Comparison of ENCODE assay signal across 34 mouse cellular contexts in the genomic region with DNA sequence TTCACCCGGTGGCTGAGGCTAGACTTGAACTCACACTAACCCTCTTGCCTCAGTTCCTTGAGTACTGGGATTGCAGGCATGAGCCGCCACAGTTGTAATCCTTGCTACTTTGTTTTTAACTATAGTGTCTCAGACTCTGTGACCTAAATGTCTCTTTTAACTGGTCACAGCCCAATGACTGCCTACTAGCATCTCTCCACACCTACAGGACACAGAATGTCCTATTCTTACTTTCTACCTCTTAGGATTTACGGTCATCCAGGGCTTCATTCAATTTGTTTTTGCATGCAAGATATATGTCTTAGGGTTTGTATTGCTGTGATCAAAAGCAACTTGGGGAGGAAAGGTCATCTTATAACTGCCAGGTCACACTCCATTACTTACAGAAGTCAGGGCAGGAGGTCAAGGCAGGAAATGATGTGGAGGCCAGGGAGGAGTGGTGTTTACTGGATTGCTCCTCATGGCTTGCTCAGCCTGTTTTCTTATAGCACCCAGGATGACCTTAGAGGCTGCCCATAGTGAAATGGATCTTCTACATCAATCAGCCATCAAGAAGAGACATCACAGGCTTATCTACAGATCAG. TPM values are rescaled to one million over a fixed set of nuclear protein-coding genes. Genes with fewer than 3 reads are reported as not detected.
DNase-seq lines count a peak whose midpoint lies in the region; ATAC-seq and TF ChIP-seq lines count a peak whose summit lies in the region.
"Had no signal": no experiment of that assay in that cellular context is flagged by ENCODE, and none has a peak within 500 bp of the region (broad histone marks: within the 10 kb centered on the region; RNA-seq: fewer than 3 reads in every experiment).

No protein-coding gene starts in this region.

- no peaks in the 10 kb centered on the region for H3K27me3 ChIP-seq in kidney, embryonic 16.5 days (ENCODE audit: insufficient read depth, low read length)
- no peaks in the 10 kb centered on the region for H3K27me3 ChIP-seq in midbrain, postnatal 0 days (ENCODE audit: insufficient read depth, low read length)
- H3K27me3 ChIP-seq: forebrain, embryonic 13.5 days; hindbrain, embryonic 12.5 days; hindbrain, embryonic 15.5 days had no signal

- H3K9me3 ChIP-seq in kidney, embryonic 16.5 days (ENCODE audit: low read length), result no peaks in the 10 kb centered on the region
- H3K9me3 ChIP-seq in midbrain, postnatal 0 days (ENCODE audit: low read length), result no peaks in the 10 kb centered on the region
- H3K9me3 ChIP-seq: forebrain, embryonic 10.5 days; forebrain, embryonic 13.5 days; hindbrain, embryonic 12.5 days; hindbrain, embryonic 15.5 days had no signal

- no peak overlapping the region for H3K9ac ChIP-seq in kidney, embryonic 16.5 days (replicated peaks; ENCODE audit: low read length)
- H3K9ac ChIP-seq in midbrain, postnatal 0 days (replicated peaks; ENCODE audit: low read length, poor library complexity, severe bottlenecking), result no peak overlapping the region
- H3K9ac ChIP-seq: forebrain, embryonic 13.5 days; hindbrain, embryonic 12.5 days; hindbrain, embryonic 15.5 days had no signal

- peaks cover 6% of the 10 kb centered on the region; the same call in 1 of the 2 replicates for H3K4me1 ChIP-seq in kidney, embryonic 16.5 days (ENCODE audit: insufficient read depth, low read length)
- no peaks in the 10 kb centered on the region for H3K4me1 ChIP-seq in midbrain, postnatal 0 days (ENCODE audit: insufficient read depth, low read length)
- H3K4me1 ChIP-seq: forebrain, embryonic 10.5 days; forebrain, embryonic 13.5 days; hindbrain, embryonic 12.5 days; hindbrain, embryonic 15.5 days had no signal

- WGBS in kidney, embryonic 16.5 days, result 26% methylated on average over 3 of the region's 3 CpGs
- 79% methylated on average over 3 of the region's 3 CpGs for WGBS in midbrain, postnatal 0 days

- H3K4me3 ChIP-seq in kidney, embryonic 16.5 days (ENCODE audit: low read length), result no peak overlapping the region
- H3K4me3 ChIP-seq in midbrain, postnatal 0 days (ENCODE audit: low read depth, low read length), result no peak overlapping the region
- H3K4me3 ChIP-seq: forebrain, embryonic 10.5 days; forebrain, embryonic 13.5 days; hindbrain, embryonic 12.5 days; hindbrain, embryonic 15.5 days had no signal

- peak; percentile 80 for ATAC-seq in kidney, embryonic 16.5 days (ENCODE audit: low FRiP score, low TSS enrichment)
- ATAC-seq in midbrain, postnatal 0 days (ENCODE audit: low FRiP score), result no peak
- ATAC-seq: CD4-positive, CD25-positive, alpha-beta regulatory T cell, adult 4 months; forebrain, embryonic 13.5 days; forebrain, embryonic 16.5 days had no signal

- H3K27ac ChIP-seq in kidney, embryonic 16.5 days (ENCODE audit: low read length), result no peak overlapping the region
- H3K27ac ChIP-seq in midbrain, postnatal 0 days (ENCODE audit: low read depth, low read length), result no peak overlapping the region
- H3K27ac ChIP-seq: forebrain, embryonic 10.5 days; forebrain, embryonic 13.5 days; hindbrain, embryonic 12.5 days; hindbrain, embryonic 15.5 days had no signal

- no peak for DNase-seq in kidney, adult 11 months
- DNase-seq in embryo, embryonic 10.5 days (ENCODE audit: low spot score), result peak; percentile 46
- DNase-seq in embryo, embryonic 9.5 days (ENCODE audit: extremely low spot score), result peak; percentile 30
- no peak for DNase-seq in midbrain, postnatal 0 days (ENCODE audit: low spot score)
- DNase-seq in gastrocnemius, postnatal 25 days, result no peak
- DNase-seq: adrenal gland, adult 2 months; adrenal gland, postnatal 14 days; cerebellum, adult 11 months; cerebellum, adult 2 months; cerebellum, adult 9-11 months; cerebellum, postnatal 36 days; gastrocnemius, postnatal 10 days; heart, adult 11 months had no signal

- TF ChIP-seq CTCF in midbrain, postnatal 0 days (IDR thresholded peaks at IDR 0.05), result no peak

- no peak overlapping the region for H3K4me2 ChIP-seq in kidney, embryonic 16.5 days (replicated peaks; ENCODE audit: low read depth, low read length)
- no peak overlapping the region for H3K4me2 ChIP-seq in midbrain, postnatal 0 days (ENCODE audit: low read depth, low read length, poor library complexity, severe bottlenecking)
- H3K4me2 ChIP-seq: forebrain, embryonic 13.5 days; heart, embryonic 11.5 days; hindbrain, embryonic 12.5 days; hindbrain, embryonic 15.5 days had no signal

- no peaks in the 10 kb centered on the region for H3K36me3 ChIP-seq in kidney, embryonic 16.5 days (ENCODE audit: insufficient read depth, low read length)
- H3K36me3 ChIP-seq in midbrain, postnatal 0 days (ENCODE audit: insufficient read depth, low read length), result no peaks in the 10 kb centered on the region
- H3K36me3 ChIP-seq: forebrain, embryonic 10.5 days; hindbrain, embryonic 12.5 days; hindbrain, embryonic 15.5 days had no signal

RNA-seq across cellular contexts. Expression of gene Gpx6, which starts 7.3 kb away (rescaled TPM):
- 10.7 and 11.8 TPM in 2 replicates for polyA plus RNA-seq in kidney, embryonic 16.5 days (2015; fragmentation: Nextera tagmentation; extraction: Ambion mirVana)
- total RNA-seq in midbrain, postnatal 0 days (2014; rRNA removed), result not detected in 2 replicates
- 0.26 and 0.58 TPM in 2 replicates for polyA plus RNA-seq in midbrain, postnatal 0 days (2015; fragmentation: Nextera tagmentation; extraction: Ambion mirVana)
- not detected for total RNA-seq in gastrocnemius, postnatal 25 days (2021)
- total RNA-seq: adrenal gland, adult 2 months; adrenal gland, postnatal 14 days; gastrocnemius, adult 18-20 months; gastrocnemius, postnatal 10 days; gastrocnemius, postnatal 4 days; heart, adult 8-10 months; heart, postnatal 25 days; hematopoietic stem cell, adult 5-6 weeks; MEL had no signal
- polyA plus RNA-seq: adrenal gland, adult 2 months; C2C12; CD4-positive, CD25-positive, alpha-beta regulatory T cell, adult 4 months; embryonic facial prominence, embryonic 14.5 days; forebrain, embryonic 13.5 days; forebrain, embryonic 16.5 days; heart, embryonic 11.5 days; heart, embryonic 14.5 days; heart, postnatal 0 days had no signal

RNA-seq across cellular contexts. Expression of gene Gpx5, which starts 12.0 kb away (rescaled TPM):
- not detected in 2 replicates for polyA plus RNA-seq in kidney, embryonic 16.5 days (2015; fragmentation: Nextera tagmentation; extraction: Ambion mirVana)
- not detected in 2 replicates for total RNA-seq in midbrain, postnatal 0 days (2014; rRNA removed)
- polyA plus RNA-seq in midbrain, postnatal 0 days (2015; fragmentation: Nextera tagmentation; extraction: Ambion mirVana), result not detected in 2 replicates
- not detected for total RNA-seq in gastrocnemius, postnatal 25 days (2021)
- total RNA-seq: adrenal gland, adult 2 months; adrenal gland, postnatal 14 days; adrenal gland, postnatal 4 days; gastrocnemius, adult 18-20 months; gastrocnemius, postnatal 10 days; gastrocnemius, postnatal 4 days; heart, adult 8-10 months; heart, postnatal 25 days; hematopoietic stem cell, adult 5-6 weeks; MEL had no signal
- polyA plus RNA-seq: adrenal gland, adult 2 months; C2C12; CD4-positive, CD25-positive, alpha-beta regulatory T cell, adult 4 months; cerebellum, adult 2 months; embryonic facial prominence, embryonic 11.5 days; embryonic facial prominence, embryonic 14.5 days; forebrain, embryonic 10.5 days; forebrain, embryonic 13.5 days; forebrain, embryonic 16.5 days; heart, embryonic 11.5 days; heart, embryonic 14.5 days; heart, postnatal 0 days; hindbrain, embryonic 12.5 days; hindbrain, embryonic 15.5 days had no signal

RNA-seq across cellular contexts. Expression of gene Olfr1367, which starts 42.1 kb away (rescaled TPM):
- not detected in 2 replicates for polyA plus RNA-seq in kidney, embryonic 16.5 days (2015; fragmentation: Nextera tagmentation; extraction: Ambion mirVana)
- not detected in 2 replicates for total RNA-seq in midbrain, postnatal 0 days (2014; rRNA removed)
- not detected in 2 replicates for polyA plus RNA-seq in midbrain, postnatal 0 days (2015; fragmentation: Nextera tagmentation; extraction: Ambion mirVana)
- total RNA-seq in gastrocnemius, postnatal 25 days (2021), result not detected
- total RNA-seq: adrenal gland, adult 2 months; adrenal gland, postnatal 14 days; adrenal gland, postnatal 4 days; gastrocnemius, adult 18-20 months; gastrocnemius, postnatal 10 days; gastrocnemius, postnatal 4 days; heart, adult 8-10 months; heart, postnatal 25 days; hematopoietic stem cell, adult 5-6 weeks; MEL had no signal
- polyA plus RNA-seq: adrenal gland, adult 2 months; C2C12; CD4-positive, CD25-positive, alpha-beta regulatory T cell, adult 4 months; cerebellum, adult 2 months; cortical plate, adult 2 months; embryonic facial prominence, embryonic 11.5 days; embryonic facial prominence, embryonic 14.5 days; forebrain, embryonic 10.5 days; forebrain, embryonic 13.5 days; forebrain, embryonic 16.5 days; heart, embryonic 11.5 days; heart, embryonic 14.5 days; heart, postnatal 0 days; hindbrain, embryonic 12.5 days; hindbrain, embryonic 15.5 days had no signal

RNA-seq across cellular contexts. Expression of gene Zscan12, which starts 58.0 kb away (rescaled TPM):
- polyA plus RNA-seq in kidney, embryonic 16.5 days (2015; fragmentation: Nextera tagmentation; extraction: Ambion mirVana), result 12.9 and 13.9 TPM in 2 replicates
- 5.0 and 6.4 TPM in 2 replicates for total RNA-seq in midbrain, postnatal 0 days (2014; rRNA removed)
- 7.2 and 7.8 TPM in 2 replicates for polyA plus RNA-seq in midbrain, postnatal 0 days (2015; fragmentation: Nextera tagmentation; extraction: Ambion mirVana)
- 1 to 10 TPM; 4.5 to 5.0 TPM for total RNA-seq in gastrocnemius, postnatal 25 days (2021)

Comparison
In these comparisons a context has a peak if more than half of its experiments do, and no peak if none do; other contexts are left out.
1. DNase-seq: peak in embryo, embryonic 10.5 days (single experiment) and embryo, embryonic 9.5 days (single experiment); none in kidney, adult 11 months (single experiment), midbrain, postnatal 0 days (single experiment) and gastrocnemius, postnatal 25 days (single experiment).